Mouse (Mus musculus): ENCODE data around the gene Slc9a9.

Gene Slc9a9

GRCm38 (mm10) chr9:95089050-95089449, 419.3 kb downstream of the Slc9a9 start:
- DNase-seq = peak; percentile 76

GRCm38 (mm10) chr9:95096486-95096885, 426.8 kb downstream of the Slc9a9 start:
- no peak for DNase-seq

GRCm38 (mm10) chr9:95105768-95106167, 436.1 kb downstream of the Slc9a9 start:
- DNase-seq = no peak

DNA sequence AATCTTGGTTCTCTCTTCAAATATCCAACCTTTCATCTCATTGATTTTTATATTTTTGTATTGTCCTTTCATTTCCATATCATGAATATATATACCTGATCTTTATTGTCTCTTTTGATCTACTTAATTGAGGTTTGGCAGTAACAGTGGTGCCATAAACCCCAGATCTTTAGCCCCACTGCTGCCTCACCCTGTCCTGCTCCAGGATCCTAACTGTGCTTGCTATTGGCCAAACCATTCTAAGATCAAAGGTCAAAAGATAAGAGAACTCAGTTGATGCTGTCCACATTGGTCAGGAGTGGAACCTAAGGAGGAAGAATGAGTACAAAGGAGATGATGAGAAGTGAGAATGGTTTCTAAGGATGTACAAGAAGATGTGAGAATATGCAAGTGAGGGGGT, 440.1 kb downstream of the Slc9a9 start:
- DNase-seq = no peak

- DNase-seq = no peak
These were observed 441.1 kb downstream of the Slc9a9 start for GRCm38 (mm10) chr9:95110768-95111167.

DNA sequence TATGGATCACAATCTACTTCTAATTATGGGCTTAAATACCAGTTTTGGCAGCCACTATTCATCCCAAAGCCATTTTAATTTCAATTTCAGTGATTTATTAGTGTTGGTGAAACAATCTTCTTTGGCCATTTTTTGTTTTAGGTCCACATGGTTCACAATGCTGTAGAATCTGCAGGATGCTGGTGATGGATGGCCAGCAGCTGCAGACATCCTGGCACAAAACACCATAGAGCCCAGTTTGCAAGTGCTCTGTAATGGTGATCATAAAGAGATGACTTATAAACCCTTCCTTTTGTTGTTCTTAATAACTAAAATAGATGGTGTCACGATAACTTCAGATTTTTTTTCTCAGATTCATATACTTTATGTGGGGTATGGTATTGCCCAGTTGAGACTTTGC, 442.0 kb downstream of the Slc9a9 start:
- no peak for DNase-seq

- no peak for DNase-seq
These were observed 443.7 kb downstream of the Slc9a9 start for GRCm38 (mm10) chr9:95113157-95114135.

DNA sequence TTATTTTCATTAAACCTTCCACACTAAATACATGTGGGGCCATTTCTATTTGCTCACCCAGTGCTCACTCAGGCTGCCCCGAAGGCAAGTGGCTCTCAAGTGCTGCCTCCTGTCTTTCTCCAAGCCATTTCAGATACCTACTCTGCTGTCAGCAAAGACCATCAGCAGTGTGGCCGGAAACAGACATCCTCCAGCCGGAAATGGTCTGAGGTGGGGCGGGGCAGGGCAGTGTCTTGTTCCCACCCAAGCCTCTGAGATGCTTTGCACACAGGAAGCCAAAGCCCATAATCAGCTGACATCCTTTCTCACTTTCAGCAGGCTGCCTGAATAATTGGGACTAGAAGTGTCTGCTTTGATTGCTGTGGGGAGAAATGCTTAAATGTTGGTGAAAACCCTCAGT, 450.4 kb downstream of the Slc9a9 start:
- no peak for DNase-seq

- DNase-seq = no peak
These were observed 451.6 kb downstream of the Slc9a9 start for GRCm38 (mm10) chr9:95121151-95121835.

- DNase-seq = no peak
These were observed 456.0 kb downstream of the Slc9a9 start for GRCm38 (mm10) chr9:95125683-95126082.

- DNase-seq = no peak
These were observed 458.1 kb downstream of the Slc9a9 start for GRCm38 (mm10) chr9:95127774-95128173.

- DNase-seq = no peak
These were observed 479.6 kb downstream of the Slc9a9 start for GRCm38 (mm10) chr9:95149206-95149729.

- no peak for DNase-seq
These were observed 480.4 kb downstream of the Slc9a9 start for GRCm38 (mm10) chr9:95150096-95150495.

- DNase-seq = no peak
These were observed 480.9 kb downstream of the Slc9a9 start for GRCm38 (mm10) chr9:95150597-95150996.

- DNase-seq = no peak
These were observed 481.3 kb downstream of the Slc9a9 start for GRCm38 (mm10) chr9:95150998-95151397.

- DNase-seq = no peak
These were observed 482.0 kb downstream of the Slc9a9 start for GRCm38 (mm10) chr9:95151746-95152145.

DNA sequence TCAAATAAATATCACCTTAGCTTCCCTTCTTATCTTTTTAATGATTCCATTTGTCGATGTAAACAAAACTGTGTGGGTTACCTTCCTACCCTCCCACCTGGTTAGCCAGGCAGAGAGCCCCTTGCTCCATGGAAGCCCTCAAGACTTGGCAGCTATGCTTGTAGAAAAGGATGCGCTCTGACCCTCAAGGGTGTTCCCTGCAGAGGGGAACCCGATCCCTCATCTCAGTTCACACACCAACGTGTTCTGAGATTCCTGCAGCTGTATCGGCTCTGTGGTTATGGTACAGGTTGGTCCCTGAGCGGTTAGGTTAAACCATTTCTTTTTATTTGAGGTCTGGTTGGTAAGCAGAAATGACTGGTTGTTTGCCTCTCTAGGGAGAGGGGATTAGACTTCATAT, 484.3 kb downstream of the Slc9a9 start:
- DNase-seq = no peak

DNA sequence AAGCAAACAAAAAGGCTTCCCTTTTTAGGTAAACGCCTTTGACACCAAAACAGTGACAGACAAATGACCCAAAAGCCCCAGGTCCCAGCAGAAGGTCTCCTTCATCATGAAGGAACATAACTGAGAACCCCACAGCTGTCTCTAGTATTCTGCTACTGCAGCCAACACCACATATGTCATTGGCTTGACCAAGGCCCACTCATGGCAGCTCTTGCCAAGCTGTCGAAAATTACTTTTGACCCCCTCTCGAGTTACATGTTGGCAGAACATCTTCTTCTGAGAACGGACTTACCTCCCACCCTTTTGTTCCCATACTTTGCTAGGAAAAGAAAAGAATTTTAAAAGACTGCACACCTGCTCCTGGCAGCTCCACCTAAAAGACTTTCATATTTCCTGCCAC, 488.2 kb downstream of the Slc9a9 start:
- DNase-seq = no peak

DNA sequence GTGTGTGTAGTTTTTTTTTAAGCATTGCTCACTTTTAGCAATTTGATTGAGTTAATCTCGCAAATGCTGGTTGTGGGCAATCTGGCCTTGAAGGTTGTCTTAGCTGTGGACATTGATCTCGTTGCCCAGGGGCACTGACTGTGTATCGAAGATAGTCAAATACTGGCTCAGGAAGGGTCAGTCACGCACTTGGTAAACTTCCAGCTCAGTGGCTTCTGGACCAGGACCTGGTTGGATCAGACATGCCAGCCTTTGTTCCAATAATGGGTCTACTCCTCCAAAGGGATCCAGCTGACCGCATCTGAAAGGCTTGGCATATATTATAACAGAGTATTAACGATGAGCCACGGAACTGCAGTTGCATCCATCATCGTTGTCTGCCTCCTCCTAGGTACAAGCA, 489.2 kb downstream of the Slc9a9 start:
- no peak for DNase-seq

DNA sequence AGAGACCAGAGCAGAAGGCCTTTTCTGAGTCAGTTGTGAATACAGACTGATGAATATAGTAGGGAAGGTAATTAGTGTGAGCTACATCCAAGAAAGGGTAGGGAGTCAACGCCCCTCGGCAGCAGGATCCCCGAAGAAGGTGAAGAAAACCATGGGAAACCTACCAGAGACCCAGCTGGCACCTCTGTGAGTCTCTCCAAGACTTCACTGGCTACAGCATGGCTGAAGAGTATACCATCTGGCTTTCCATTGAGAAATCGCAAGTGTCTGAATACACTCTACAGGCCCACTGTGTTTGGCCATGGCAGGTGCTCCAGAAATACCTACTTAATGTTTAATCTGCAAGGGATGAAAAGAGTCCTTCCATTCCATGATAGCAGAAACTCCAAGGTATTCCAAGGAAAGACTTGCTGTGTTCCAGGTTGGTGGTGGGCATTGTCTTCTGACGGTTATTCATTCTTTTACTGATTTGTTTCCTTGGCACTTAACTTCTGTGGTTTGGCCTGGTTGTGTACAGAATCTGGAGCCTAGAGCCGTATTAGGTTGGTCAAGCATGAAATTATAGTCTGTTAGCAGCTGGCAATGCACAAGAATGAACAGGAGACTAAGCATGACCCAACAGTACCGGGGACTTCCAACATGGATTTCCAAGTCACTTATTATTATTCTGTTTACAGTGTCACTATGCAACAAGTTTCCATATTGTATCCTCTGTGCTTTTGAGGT, 491.0 kb downstream of the Slc9a9 start:
- no peak for DNase-seq

DNA sequence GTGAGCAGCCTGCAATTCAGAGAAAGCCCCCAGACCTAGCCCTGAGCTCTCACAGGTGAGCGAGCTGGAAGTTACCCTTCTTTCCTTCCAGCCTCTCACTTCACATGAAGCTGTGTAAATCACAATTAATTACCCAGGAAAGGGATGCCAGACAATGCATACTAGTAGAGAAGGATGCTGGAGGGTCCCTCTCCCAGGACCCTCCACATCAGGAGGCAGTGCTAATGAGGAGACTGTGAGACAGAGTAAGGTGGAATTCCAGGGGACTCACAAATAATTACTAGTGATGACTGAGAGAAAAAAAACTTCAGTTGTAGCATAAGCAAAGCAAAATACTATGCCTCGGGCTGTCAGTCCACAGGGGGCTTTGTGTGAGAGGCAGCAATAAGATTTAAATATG, 492.0 kb downstream of the Slc9a9 start:
- DNase-seq = no peak

DNA sequence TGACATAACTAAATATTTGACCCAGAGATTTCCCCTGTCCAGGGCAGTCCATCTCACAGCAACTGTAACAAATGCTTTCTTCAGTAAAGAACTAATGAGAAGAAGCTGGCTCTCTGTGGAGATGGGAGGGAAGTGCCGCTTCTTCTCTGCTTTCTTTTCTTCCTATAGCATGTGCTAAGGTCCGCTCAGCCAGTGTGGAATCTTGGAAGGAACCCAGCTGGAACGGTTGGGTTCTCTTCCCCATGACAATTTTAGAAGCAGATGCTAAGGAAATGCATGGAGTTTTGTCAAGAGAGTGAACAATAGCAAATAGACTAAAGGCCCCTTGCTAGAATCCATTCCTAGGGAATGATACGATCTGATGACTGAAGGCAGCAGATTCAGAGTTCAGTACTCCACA, 496.5 kb downstream of the Slc9a9 start:
- DNase-seq = no peak

DNA sequence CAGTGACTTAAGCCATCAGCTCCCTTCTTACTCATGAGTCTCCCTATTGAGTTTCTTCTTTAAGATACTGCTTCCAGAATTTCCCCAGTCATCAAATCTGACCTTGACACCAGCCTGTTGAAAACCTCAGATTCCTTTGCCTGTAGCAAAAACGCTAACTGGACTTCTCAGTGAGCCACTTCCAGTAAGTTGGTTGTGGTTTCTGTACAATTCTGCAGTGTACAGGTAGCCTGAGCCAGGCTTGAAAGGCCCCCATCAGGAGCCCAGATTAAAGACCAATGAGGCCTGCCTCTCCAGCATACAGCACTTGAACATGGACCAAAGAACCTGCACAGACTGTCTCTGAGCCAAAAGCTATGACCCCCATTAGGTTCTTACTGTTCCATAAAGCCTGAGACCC, 498.1 kb downstream of the Slc9a9 start:
- no peak for DNase-seq
